Mouse (Mus musculus): ENCODE results near the gene Scgb1b12. TPM values are rescaled to one million over a fixed set of nuclear protein-coding genes. Genes with fewer than 3 reads are reported as not detected.
"Not testable (repeated sequence)": the region's sequence is repeated elsewhere in the genome, so short reads cannot be mapped to it uniquely, and the experiment has no call there.

The Scgb1b12 gene
- not detected for polyA plus RNA-seq (2017; shearing (Covaris generic))

GRCm38 (mm10) chr7:32333882-32334281, at the start of gene Scgb1b12:
Gene Scgb1b12 (plus strand): TSS chr7:32334182.
- ATAC-seq: not testable (repeated sequence)

GRCm38 (mm10) chr7:32327145-32327544, 6.8 kb upstream of the Scgb1b12 start, which contains the start of gene Scgb2b12:
Gene Scgb2b12 (minus strand): TSS chr7:32327245.
- not testable (repeated sequence) for ATAC-seq

Other genes starting within 250 kb of the Scgb1b12 start
- not detected for gene Scgb1b10, start 233.3 kb upstream of the Scgb1b12 start, polyA plus RNA-seq (2017; shearing (Covaris generic))
- not detected for gene Scgb2b11, start 123.0 kb upstream of the Scgb1b12 start, polyA plus RNA-seq (2017; shearing (Covaris generic))
- gene Scgb1b11, start 111.3 kb upstream of the Scgb1b12 start, polyA plus RNA-seq (2017; shearing (Covaris generic)): not detected
- not detected for gene Scgb2b12, start 6.9 kb upstream of the Scgb1b12 start, polyA plus RNA-seq (2017; shearing (Covaris generic))
- gene Scgb1b29, start 107.4 kb downstream of the Scgb1b12 start, polyA plus RNA-seq (2017; shearing (Covaris generic)): not detected

All from activated CD4-positive, CD25-positive, alpha-beta regulatory T cell, adult 4 months (primary cell).